Mouse (Mus musculus) ES-CJ7 (cell line): Measurements from ENCODE around the gene Dlgap5.

Experiments
- DNase-seq: peaks from one replicate; pipeline ENCODE4 v3.0.0; 2011; ENCODE audit warnings: low read depth, low spot score

Gene Dlgap5

GRCm38 (mm10) chr14:47352272-47352671 lies 65.9 kb downstream of the Dlgap5 start:
- no peak for DNase-seq

GRCm38 (mm10) chr14:47350974-47351373 lies 67.2 kb downstream of the Dlgap5 start:
- no peak for DNase-seq

DNA sequence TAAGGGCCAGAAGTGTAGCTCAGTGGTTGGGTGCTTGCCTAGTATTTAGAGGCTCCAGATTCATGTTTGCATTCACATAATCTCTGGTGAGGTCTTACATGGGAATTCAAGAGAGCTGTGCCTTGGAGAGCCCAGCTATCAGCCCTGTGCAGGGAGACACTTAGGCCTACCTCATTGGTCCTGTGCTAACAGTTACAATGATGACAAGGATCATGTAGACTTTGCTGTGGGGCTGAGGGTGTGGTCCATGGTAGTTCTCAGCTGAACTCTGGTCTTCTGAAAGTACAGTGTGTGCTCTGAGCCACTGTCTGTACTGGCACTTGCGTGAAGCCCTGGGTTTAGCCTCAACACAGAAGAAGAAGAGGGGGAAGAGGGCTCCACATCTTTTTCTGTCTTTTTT lies 71.5 kb downstream of the Dlgap5 start:
- DNase-seq: no peak

GRCm38 (mm10) chr14:47341811-47342291 lies 76.4 kb downstream of the Dlgap5 start:
- peak; percentile 37 for DNase-seq

DNA sequence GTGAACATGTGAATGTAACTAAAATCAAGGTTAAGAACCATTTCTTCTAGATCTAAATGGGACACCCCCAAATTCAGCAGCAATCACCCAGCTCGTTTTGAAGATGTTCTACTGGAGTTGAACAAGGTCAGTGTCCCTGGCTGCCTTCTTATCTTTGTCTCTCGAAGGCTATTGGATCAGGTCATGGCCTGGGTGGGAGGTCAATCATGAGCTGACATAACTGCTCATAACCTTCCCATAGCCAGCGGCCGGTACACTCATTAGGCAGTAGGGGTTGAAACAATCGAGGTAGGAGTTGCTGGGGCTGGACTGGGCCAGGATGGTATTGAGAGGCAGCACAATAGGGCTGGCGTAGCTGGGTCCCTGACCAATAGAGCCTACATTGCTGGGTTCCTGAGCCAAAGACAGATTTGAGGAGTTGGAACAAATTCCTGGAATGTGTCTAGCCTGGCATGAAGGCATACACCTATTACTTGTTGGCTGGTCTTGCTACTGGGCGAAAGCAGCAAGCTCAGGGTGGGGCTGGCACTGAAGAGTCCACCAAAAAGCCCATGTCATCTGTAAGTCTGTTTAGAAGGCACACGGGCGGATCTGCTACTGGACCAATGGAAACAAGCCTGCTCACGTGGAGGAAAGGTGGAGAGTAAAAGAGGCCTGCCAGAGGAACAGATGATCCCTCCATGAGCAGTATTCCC lies 77.8 kb downstream of the Dlgap5 start:
- DNase-seq: no peak
